Mouse (Mus musculus) neural tube, embryonic 11.5 days (tissue): Measurements from ENCODE around the gene Hba-a1. TPM values are rescaled to one million over a fixed set of nuclear protein-coding genes. Genes with fewer than 3 reads are reported as not detected.

Source experiments
- ATAC-seq: fragments of 200-750 bp; cut with Nextera tagmentation; 2 replicates; pipeline ENCODE4 v1.8.0; 2017; ENCODE audit warnings: moderate number of reproducible peaks, mild to moderate bottlenecking, moderate TSS enrichment, moderate library complexity; ENCODE audit not compliant: insufficient read depth, low FRiP score, low TSS enrichment
- DNase-seq: peaks from one replicate; pipeline ENCODE4 v3.0.0-alpha.2; 2015; ENCODE audit warnings: low spot score
- H3K27ac ChIP-seq: fragments of 300-500 bp; sonication (generic); 2 replicates; pipeline ENCODE4 v1.5.1; 2014; ENCODE audit warnings: low read depth, mild to moderate bottlenecking, low read length
- H3K27me3 ChIP-seq: fragments of 300-500 bp; sonication (generic); 2 replicates; pipeline ENCODE4 v1.6.1; 2014; ENCODE audit warnings: mild to moderate bottlenecking, low read length, mixed read lengths; ENCODE audit not compliant: control insufficient read depth, insufficient read depth
- H3K36me3 ChIP-seq: fragments of 300-500 bp; sonication (generic); 2 replicates; pipeline ENCODE4 v1.6.1; 2014; ENCODE audit warnings: mild to moderate bottlenecking, low read length, moderate library complexity, mixed read lengths; ENCODE audit not compliant: control insufficient read depth, insufficient read depth
- H3K4me1 ChIP-seq: fragments of 300-500 bp; sonication (generic); 2 replicates; pipeline ENCODE4 v1.6.1; 2014; ENCODE audit warnings: low read length, mixed read lengths; ENCODE audit not compliant: control insufficient read depth, insufficient read depth
- H3K4me2 ChIP-seq: fragments of 300-500 bp; sonication (generic); 2 replicates; pipeline ENCODE4 v1.6.1; 2014; ENCODE audit warnings: low read depth, mild to moderate bottlenecking, moderate library complexity
- H3K4me3 ChIP-seq: fragments of 300-500 bp; sonication (generic); 2 replicates; pipeline ENCODE4 v1.5.1; 2014; ENCODE audit warnings: low read depth, low read length
- H3K9ac ChIP-seq: fragments of 300-500 bp; sonication (generic); 2 replicates; pipeline ENCODE4 v1.6.1; 2014; ENCODE audit warnings: mild to moderate bottlenecking, low read length
- H3K9me3 ChIP-seq: fragments of 300-500 bp; sonication (generic); 2 replicates; pipeline ENCODE4 v1.6.1; 2016; ENCODE audit warnings: low read length; ENCODE audit not compliant: control insufficient read depth
- WGBS: fragments of 180-500 bp; shearing (Covaris S2); extraction: QIAGEN DNeasy Blood & Tissue Kit; methylation state at CpG from one replicate; pipeline ENCODE4 v1.1.7; 2014; 5-methylcytosine and 5-hydroxymethylcytosine counted together
- polyA plus RNA-seq: library from polyadenylated mRNA; unstranded; fragments of >200 nt; fragmentation: Nextera tagmentation; extraction: Ambion mirVana; gene quantifications from 2 replicates; pipeline ENCODE4 v1.2.1, GENCODE M21; 2014

The Hba-a1 gene
- polyA plus RNA-seq, 1 experiment from 2014 or later = 2,190 TPM

DNA sequence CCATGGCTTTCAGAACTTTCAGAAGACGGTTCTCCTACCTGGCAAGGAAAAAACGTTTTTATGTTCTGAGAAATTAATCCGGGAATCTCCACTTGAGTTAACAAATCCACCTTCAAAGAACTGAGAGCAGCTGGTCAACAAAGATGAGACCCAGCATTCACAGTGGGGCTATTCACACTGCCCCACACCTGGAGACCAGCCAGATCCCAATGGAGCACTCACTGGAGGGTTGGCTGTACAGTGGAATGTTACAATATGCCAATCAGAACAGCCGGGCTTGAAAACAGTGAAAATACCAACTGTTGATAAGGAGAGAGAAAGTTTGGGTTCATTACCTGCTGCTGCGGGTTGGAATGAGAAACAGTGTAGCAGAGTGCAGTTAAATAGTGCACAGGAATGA is 48.5 kb downstream of the Hba-a1 start:
- Histone ChIP-seq H3K27me3 (no peaks in the 10 kb centered on the region), H3K9me3 (no peaks in the 10 kb centered on the region), H3K9ac (no peak overlapping the region), H3K36me3 (no peaks in the 10 kb centered on the region), H3K4me1 (no peaks in the 10 kb centered on the region), H3K4me2 (no peak overlapping the region), H3K4me3 (no peak overlapping the region), H3K27ac (no peak overlapping the region)
- ATAC-seq (no peak), DNase-seq (no peak)
- 73% methylated on average over 5 of the region's 5 CpGs for WGBS

DNA sequence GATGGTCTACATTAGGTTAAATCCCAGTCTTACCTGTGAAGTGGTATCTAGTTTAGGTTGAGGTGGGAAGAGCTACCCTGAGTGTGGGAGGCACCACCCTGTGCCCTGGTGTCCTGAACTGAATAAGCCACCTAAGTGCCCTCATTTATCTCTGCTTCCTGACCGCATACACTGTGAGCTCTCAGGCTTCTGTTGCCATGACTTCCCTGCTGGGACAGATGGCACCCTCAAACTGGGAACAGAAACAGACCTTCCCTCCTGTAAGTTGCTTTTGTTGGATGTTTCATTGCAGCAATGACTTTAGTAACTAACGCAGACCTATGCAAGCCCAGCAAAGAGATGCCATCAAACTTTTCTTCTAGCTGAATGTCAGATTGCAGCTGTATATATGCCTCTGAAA is 49.9 kb downstream of the Hba-a1 start:
- no peak overlapping the region for H3K9ac ChIP-seq
- no peak for DNase-seq
- H3K27me3 ChIP-seq = no peaks in the 10 kb centered on the region
- no peak for ATAC-seq
- H3K4me1 ChIP-seq = no peaks in the 10 kb centered on the region
- WGBS = 86% methylated on average over 2 of the region's 2 CpGs
- H3K4me3 ChIP-seq = no peak overlapping the region
- no peaks in the 10 kb centered on the region for H3K9me3 ChIP-seq
- no peaks in the 10 kb centered on the region for H3K36me3 ChIP-seq
- no peak overlapping the region for H3K4me2 ChIP-seq
- H3K27ac ChIP-seq = no peak overlapping the region

Other genes starting within 250 kb of the Hba-a1 start
- gene Il9r, start 83.2 kb upstream of the Hba-a1 start, polyA plus RNA-seq = 0.07 TPM in 1 of 2 replicates, not detected in the other
- 73.4 and 80.3 TPM in 2 replicates for gene Snrnp25, start 78.1 kb upstream of the Hba-a1 start, polyA plus RNA-seq
- 24.6 and 24.7 TPM in 2 replicates for gene Rhbdf1, start 61.2 kb upstream of the Hba-a1 start, polyA plus RNA-seq
- 29.4 and 31.2 TPM in 2 replicates for gene Mpg, start 57.0 kb upstream of the Hba-a1 start, polyA plus RNA-seq
- 29.0 and 33.0 TPM in 2 replicates for gene Nprl3, start 15.8 kb upstream of the Hba-a1 start, polyA plus RNA-seq
- 2,412 and 2,433 TPM in 2 replicates for gene Hba-x, start 7.1 kb upstream of the Hba-a1 start, polyA plus RNA-seq
- gene Hbq1b, start 3.5 kb downstream of the Hba-a1 start, polyA plus RNA-seq = 4.4 and 4.5 TPM in 2 replicates
- 4,557 and 4,602 TPM in 2 replicates for gene Hba-a2, start 13.0 kb downstream of the Hba-a1 start, polyA plus RNA-seq
- 0.42 TPM in 1 of 2 replicates, not detected in the other for gene Hbq1a, start 16.6 kb downstream of the Hba-a1 start, polyA plus RNA-seq
- 23.7 TPM in 2 replicates for gene Sh3pxd2b, start 64.3 kb downstream of the Hba-a1 start, polyA plus RNA-seq
- gene Ubtd2, start 171.9 kb downstream of the Hba-a1 start, polyA plus RNA-seq = 61.4 and 72.6 TPM in 2 replicates
- gene Efcab9, start 248.6 kb downstream of the Hba-a1 start, polyA plus RNA-seq = 0.41 TPM in 1 of 2 replicates, not detected in the other
- 2.1 and 2.4 TPM in 2 replicates for gene Stk10, start 249.8 kb downstream of the Hba-a1 start, polyA plus RNA-seq